ENCODE assay signal across 8 mouse cellular contexts in genomic region chr7:91542597-91543285, GRCm38 (mm10).
A peak's percentile ranks its signal among the peaks of the same experiment; 100 is the strongest.
DNase-seq lines count a peak whose midpoint lies in the region; ATAC-seq and TF ChIP-seq lines count a peak whose summit lies in the region.
"Had no signal": no experiment of that assay in that cellular context is flagged by ENCODE, and none has a peak within 500 bp of the region (broad histone marks: within the 10 kb centered on the region; RNA-seq: fewer than 3 reads in every experiment).

No protein-coding gene starts in this region.

- no peaks in the 10 kb centered on the region for H3K36me3 ChIP-seq in E14TG2a.4 (ENCODE audit: insufficient read depth, low read length)

- ATAC-seq in common myeloid progenitor, adult 5-6 weeks (replicated peaks; ENCODE audit: low read depth, poor library complexity, severe bottlenecking), result peak; percentile 45
- peak; percentile 58 to 59 for ATAC-seq in hematopoietic stem cell, adult 5-6 weeks (replicated peaks in 1 of 2; ENCODE audit: insufficient read depth in 1 of 2, low FRiP score in 2 of 2, low TSS enrichment in 1 of 2, low read depth in 1 of 2, poor library complexity in 2 of 2, severe bottlenecking in 2 of 2)

- TF ChIP-seq CTCF in E14TG2a.4 (conservative IDR thresholded peaks at IDR 0.05; ENCODE audit: low read length), result no peak

- H3K27me3 ChIP-seq in E14TG2a.4 (ENCODE audit: insufficient read depth, low read length), result peaks cover 23% of the 10 kb centered on the region

- peak; percentile 56 for DNase-seq in MN1 (ENCODE audit: low spot score)
- peak; percentile 27 to 31 for DNase-seq in left cerebral cortex, postnatal 10 days (ENCODE audit: extremely low spot score in 1 of 2, low spot score in 2 of 2)
- DNase-seq in neural tube, embryonic 10.5 days (ENCODE audit: extremely low spot score, low spot score), result peak; percentile 30
- DNase-seq in thymus, adult 18-20 months, result no peak

- peaks cover 6% of the 10 kb centered on the region; the same call in 1 of the 2 replicates for H3K4me1 ChIP-seq in E14TG2a.4 (replicated peaks; ENCODE audit: low read depth, low read length)

- H3K9me3 ChIP-seq in E14TG2a.4 (ENCODE audit: low read length), result no peaks in the 10 kb centered on the region

- intact Hi-C loops in left cerebral cortex, postnatal 10 days (cut with DNase I), result no loop called here

- H3K4me3 ChIP-seq in E14TG2a.4 (replicated peaks; ENCODE audit: low read length), result peak overlapping the region; percentile 43
- H3K4me3 ChIP-seq: erythroblast, embryonic 14.5 days had no signal

Comparison
In these comparisons a context has a peak if more than half of its experiments do, and no peak if none do; other contexts are left out.
1. DNase-seq: peak in MN1 (single experiment), left cerebral cortex, postnatal 10 days (2 of 2) and neural tube, embryonic 10.5 days (single experiment); none in thymus, adult 18-20 months (0 of 2).